8 mouse cellular contexts compared by ENCODE assay signal in the genomic region with DNA sequence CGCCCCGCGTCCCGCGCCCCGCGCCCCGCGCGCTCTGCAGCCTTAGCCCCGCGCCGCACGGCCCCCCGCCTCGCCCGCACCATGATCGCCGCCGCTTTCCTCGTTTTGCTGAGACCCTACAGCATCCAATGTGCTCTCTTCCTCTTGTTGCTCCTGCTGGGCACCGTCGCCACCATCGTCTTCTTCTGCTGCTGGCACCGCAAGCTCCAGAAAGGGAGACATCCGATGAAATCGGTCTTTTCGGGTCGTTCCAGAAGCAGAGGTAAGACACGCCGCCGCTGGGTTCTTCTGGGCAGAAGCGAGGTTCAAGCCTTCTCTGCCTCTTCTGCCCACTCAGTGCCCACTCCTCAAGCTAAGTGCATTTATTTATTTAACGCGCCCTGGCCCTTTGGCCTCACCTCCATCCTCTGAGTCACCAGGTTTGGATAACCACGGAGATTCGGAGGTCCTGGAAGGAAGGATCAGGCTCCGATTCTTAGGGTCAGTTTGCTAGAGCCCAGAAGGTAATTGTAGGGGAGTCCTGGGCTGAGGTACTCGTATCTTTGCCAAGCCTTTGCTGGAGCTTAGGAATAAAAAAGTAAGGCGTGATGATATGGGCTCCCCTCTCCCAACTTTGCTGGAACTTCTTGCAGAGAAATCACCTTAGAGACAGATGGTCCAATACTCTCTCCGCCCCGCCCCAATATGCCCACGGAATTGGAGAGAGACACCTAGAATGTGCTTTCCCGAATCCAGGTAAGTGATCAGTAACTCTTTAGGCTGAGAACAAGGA. TPM values are rescaled to one million over a fixed set of nuclear protein-coding genes. Genes with fewer than 3 reads are reported as not detected.
A peak's percentile ranks its signal among the peaks of the same experiment; 100 is the strongest.
DNase-seq lines count a peak whose midpoint lies in the region; ATAC-seq and TF ChIP-seq lines count a peak whose summit lies in the region.

A gene (plus strand): TSS at position 35 of the 772 bp plus-strand sequence.

- peak within 1 kb of the TSS; percentile 74 for H3K9ac ChIP-seq in forebrain, embryonic 16.5 days (replicated peaks; ENCODE audit: low read depth, low read length)
- peak within 1 kb of the TSS; percentile 74 for H3K9ac ChIP-seq in hindbrain, embryonic 14.5 days
- H3K9ac ChIP-seq in liver, embryonic 13.5 days: peak within 1 kb of the TSS; percentile 57

- peaks cover 5% of the 10 kb centered on the region; the same call in 1 of the 2 replicates for H3K4me1 ChIP-seq in lung, adult 2 months (ENCODE audit: control insufficient read depth, insufficient read depth, low read length)
- peaks cover 27% of the 10 kb centered on the region for H3K4me1 ChIP-seq in forebrain, embryonic 16.5 days (replicated peaks; ENCODE audit: control insufficient read depth, insufficient read depth, low read length)
- peaks cover 13% of the 10 kb centered on the region; the same call in 1 of the 2 replicates for H3K4me1 ChIP-seq in hindbrain, embryonic 14.5 days (replicated peaks; ENCODE audit: control insufficient read depth, insufficient read depth, low read length)
- H3K4me1 ChIP-seq in liver, embryonic 13.5 days (replicated peaks): peaks cover 6% of the 10 kb centered on the region; the same call in 1 of the 2 replicates

- TF ChIP-seq CTCF in lung, adult 2 months (IDR thresholded peaks at IDR 0.05; ENCODE audit: insufficient read depth, low read length): no peak

- H3K36me3 ChIP-seq in forebrain, embryonic 16.5 days (ENCODE audit: control insufficient read depth, insufficient read depth): no peaks in the 10 kb centered on the region
- H3K36me3 ChIP-seq in hindbrain, embryonic 14.5 days (replicated peaks; ENCODE audit: control insufficient read depth, insufficient read depth): no peaks in the 10 kb centered on the region
- no peaks in the 10 kb centered on the region for H3K36me3 ChIP-seq in liver, embryonic 13.5 days

- 3% methylated on average over 43 of the region's 44 CpGs for WGBS in lung, adult 2 months
- WGBS in forebrain, embryonic 16.5 days: 4% methylated on average over 43 of the region's 44 CpGs
- WGBS in hindbrain, embryonic 14.5 days: 4% methylated on average over 44 of the region's 44 CpGs
- WGBS in liver, embryonic 13.5 days (ENCODE audit: insufficient replicate concordance): 6% methylated on average over 33 of the region's 44 CpGs

- no peak for ATAC-seq in forebrain, embryonic 16.5 days
- peak; percentile 9; the same call in 1 of the 2 replicates for ATAC-seq in hindbrain, embryonic 14.5 days (ENCODE audit: low FRiP score)
- no peak for ATAC-seq in liver, embryonic 13.5 days (ENCODE audit: low read depth)

- peak within 1 kb of the TSS; percentile 42 for H3K4me3 ChIP-seq in lung, adult 2 months (replicated peaks; ENCODE audit: extremely low read depth, low read depth, low read length)
- peak within 1 kb of the TSS; percentile 75 for H3K4me3 ChIP-seq in forebrain, embryonic 16.5 days (replicated peaks; ENCODE audit: low read length)
- H3K4me3 ChIP-seq in hindbrain, embryonic 14.5 days (replicated peaks; ENCODE audit: low read length): peak within 1 kb of the TSS; percentile 69
- H3K4me3 ChIP-seq in liver, embryonic 13.5 days (replicated peaks): peak within 1 kb of the TSS; percentile 58

- no peak for TF ChIP-seq POLR2A in lung, adult 2 months (IDR thresholded peaks at IDR 0.05; ENCODE audit: borderline replicate concordance, extremely low read depth, low read depth, low read length)

- H3K27me3 ChIP-seq in forebrain, embryonic 16.5 days (replicated peaks; ENCODE audit: control insufficient read depth, insufficient read depth, low read length): no peaks in the 10 kb centered on the region; the same call in 1 of the 2 replicates
- H3K27me3 ChIP-seq in hindbrain, embryonic 14.5 days (ENCODE audit: control insufficient read depth, insufficient read depth, low read length): no peaks in the 10 kb centered on the region
- peaks cover 76% of the 10 kb centered on the region for H3K27me3 ChIP-seq in liver, embryonic 13.5 days

- no peak for DNase-seq in lung, adult 2 months
- no peak for DNase-seq in lung, adult 18-20 months
- no peak for DNase-seq in adrenal gland, postnatal 10 days
- no peak for DNase-seq in hindbrain, embryonic 14.5 days (ENCODE audit: low spot score)
- no peak for DNase-seq in liver, embryonic 13.5 days
- DNase-seq in spleen, postnatal 4 days (ENCODE audit: low spot score in 2 of 2): no peak
- DNase-seq in kidney, postnatal 14 days: no peak

- H3K4me2 ChIP-seq in forebrain, embryonic 16.5 days (ENCODE audit: low read length): peak within 1 kb of the TSS; percentile 83
- peak within 1 kb of the TSS; percentile 78 for H3K4me2 ChIP-seq in hindbrain, embryonic 14.5 days (replicated peaks)
- peak within 1 kb of the TSS; percentile 74 for H3K4me2 ChIP-seq in liver, embryonic 13.5 days

- peak within 1 kb of the TSS; percentile 78 for H3K27ac ChIP-seq in forebrain, embryonic 16.5 days (ENCODE audit: low read length)
- H3K27ac ChIP-seq in hindbrain, embryonic 14.5 days: peak within 1 kb of the TSS; percentile 92
- no peak within 1 kb of the TSS for H3K27ac ChIP-seq in liver, embryonic 13.5 days

- H3K9me3 ChIP-seq in forebrain, embryonic 16.5 days (ENCODE audit: control insufficient read depth, low read length): no peaks in the 10 kb centered on the region
- no peaks in the 10 kb centered on the region for H3K9me3 ChIP-seq in hindbrain, embryonic 14.5 days (ENCODE audit: control insufficient read depth, low read length)
- no peaks in the 10 kb centered on the region for H3K9me3 ChIP-seq in liver, embryonic 13.5 days (replicated peaks)

RNA-seq across cellular contexts. Expression of the gene that starts here (rescaled TPM):
- 42.8 and 55.4 TPM in 2 replicates for polyA plus RNA-seq in lung, adult 2 months (2012; rRNA removed)
- 100 to 1,000 TPM in 1 of 2 experiments, 10 to 100 TPM in 1; 95.3 to 136 TPM for total RNA-seq in adrenal gland, postnatal 10 days (2021)
- polyA plus RNA-seq in forebrain, embryonic 16.5 days (2015; fragmentation: Nextera tagmentation; extraction: Ambion mirVana): 35.5 and 41.2 TPM in 2 replicates
- polyA plus RNA-seq in hindbrain, embryonic 14.5 days (2014; fragmentation: Nextera tagmentation; extraction: Ambion mirVana): 58.1 and 63.1 TPM in 2 replicates
- 3.2 and 3.3 TPM in 2 replicates for polyA plus RNA-seq in liver, embryonic 13.5 days (2015; fragmentation: Nextera tagmentation; extraction: Ambion mirVana)
